Mouse (Mus musculus) neural tube, embryonic 14.5 days (tissue): ENCODE results near the gene Pigp. TPM values are rescaled to one million over a fixed set of nuclear protein-coding genes. Genes with fewer than 3 reads are reported as not detected.

Experiments used
- polyA plus RNA-seq: library from polyadenylated mRNA; unstranded; fragments of >200 nt; fragmentation: Nextera tagmentation; extraction: Ambion mirVana; gene quantifications from 2 replicates; pipeline ENCODE4 v1.2.1, GENCODE M21; 2014

Gene Pigp
- polyA plus RNA-seq, 1 experiment from 2014 or later = 92.0 TPM

Other genes starting within 250 kb of the Pigp start
- 7.6 and 8.2 TPM in 2 replicates for gene Hlcs, start 58.3 kb downstream of the Pigp start, polyA plus RNA-seq
- 0.52 and 1.7 TPM in 2 replicates for gene Ripply3, start 43.4 kb downstream of the Pigp start, polyA plus RNA-seq
- gene Ttc3, start 1.2 kb downstream of the Pigp start, polyA plus RNA-seq = 1,057 and 1,226 TPM in 2 replicates
- 95.4 and 101 TPM in 2 replicates for gene Vps26c, start 155.0 kb upstream of the Pigp start, polyA plus RNA-seq
- gene Dyrk1a, start 198.2 kb upstream of the Pigp start, polyA plus RNA-seq = 13.9 and 15.9 TPM in 2 replicates